Mouse (Mus musculus): ENCODE measurements around the gene Scel. TPM values are rescaled to one million over a fixed set of nuclear protein-coding genes. Genes with fewer than 3 reads are reported as not detected.
A peak's percentile ranks its signal among the peaks of the same experiment; 100 is the strongest.

The Scel gene
- polyA plus RNA-seq, 1 experiment = not detected

DNA sequence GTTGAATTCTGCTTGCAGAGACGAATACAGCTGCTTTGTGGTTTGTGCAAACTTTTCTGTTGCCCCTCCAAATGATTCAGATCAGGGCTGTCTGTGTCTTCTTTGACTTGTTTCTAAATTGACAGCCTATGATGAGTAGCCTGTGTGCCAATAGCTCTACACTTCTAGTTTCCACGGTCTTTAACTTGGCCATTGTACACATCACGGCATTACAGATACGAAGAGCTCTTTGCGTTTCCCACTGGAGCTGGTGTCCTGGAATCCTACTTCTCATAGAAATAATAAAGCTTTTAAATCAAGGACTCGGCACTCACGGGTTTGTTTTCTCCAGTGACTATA is 300 bp downstream of the Scel start:
- Histone ChIP-seq H3K27me3 (ENCODE audit: control insufficient read depth, insufficient read depth, low read length) (no peaks in the 10 kb centered on the region), H3K4me3 (ENCODE audit: low read depth, low read length) (peak overlapping the region; percentile 4; the same call in 1 of the 2 replicates), H3K36me3 (ENCODE audit: control insufficient read depth, insufficient read depth, low read length) (no peaks in the 10 kb centered on the region), H3K27ac (ENCODE audit: insufficient read depth, low read depth, low read length) (no peak overlapping the region), H3K4me1 (ENCODE audit: control insufficient read depth, insufficient read depth, insufficient read length, low read length) (no peaks in the 10 kb centered on the region)
- TF ChIP-seq POLR2A (IDR thresholded peaks at IDR 0.05; ENCODE audit: low read depth, low read length) (no peak), CTCF (IDR thresholded peaks at IDR 0.05; ENCODE audit: extremely low read depth, insufficient read length, insufficient replicate concordance, low read depth, low read length) (no peak)
- WGBS = 27% methylated on average over 7 of the region's 7 CpGs

DNA sequence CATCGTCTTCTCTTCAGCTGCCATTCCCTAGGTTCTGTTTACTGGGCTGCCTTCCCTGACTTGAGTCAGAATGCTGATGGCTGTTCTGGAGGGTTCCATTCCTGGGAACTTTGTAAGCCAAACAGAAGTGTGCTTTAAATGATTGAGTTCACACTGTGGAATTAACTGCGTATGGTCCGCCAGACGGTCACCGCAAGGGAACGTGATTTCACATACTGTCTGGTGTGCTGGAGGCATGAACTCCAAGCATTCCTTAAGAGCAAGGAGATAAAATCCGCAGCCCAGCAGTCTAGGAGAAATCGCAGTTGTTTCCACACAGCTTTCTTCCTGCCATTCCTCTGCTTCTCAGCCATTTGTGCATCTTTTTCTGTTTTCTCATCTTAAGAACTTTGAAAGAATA is 2.3 kb downstream of the Scel start:
- H3K27me3 ChIP-seq (ENCODE audit: control insufficient read depth, insufficient read depth, low read length) = no peaks in the 10 kb centered on the region
- no peak overlapping the region for H3K27ac ChIP-seq (ENCODE audit: insufficient read depth, low read depth, low read length)
- H3K4me1 ChIP-seq (ENCODE audit: control insufficient read depth, insufficient read depth, insufficient read length, low read length) = no peaks in the 10 kb centered on the region
- 85% methylated on average over 8 of the region's 8 CpGs for WGBS
- H3K36me3 ChIP-seq (ENCODE audit: control insufficient read depth, insufficient read depth, low read length) = no peaks in the 10 kb centered on the region
- TF ChIP-seq CTCF (IDR thresholded peaks at IDR 0.05; ENCODE audit: extremely low read depth, insufficient read length, insufficient replicate concordance, low read depth, low read length) (no peak), POLR2A (IDR thresholded peaks at IDR 0.05; ENCODE audit: low read depth, low read length) (no peak)
- no peak overlapping the region for H3K4me3 ChIP-seq (ENCODE audit: low read depth, low read length)

GRCm38 (mm10) chr14:103526286-103526685 is 13.1 kb downstream of the Scel start:
- 90% methylated on average over 1 of the region's 1 CpGs for WGBS
- TF ChIP-seq POLR2A (IDR thresholded peaks at IDR 0.05; ENCODE audit: low read depth, low read length) (no peak), CTCF (IDR thresholded peaks at IDR 0.05; ENCODE audit: extremely low read depth, insufficient read length, insufficient replicate concordance, low read depth, low read length) (no peak)
- H3K27ac ChIP-seq (ENCODE audit: insufficient read depth, low read depth, low read length) = no peak overlapping the region
- no peaks in the 10 kb centered on the region for H3K27me3 ChIP-seq (ENCODE audit: control insufficient read depth, insufficient read depth, low read length)
- H3K4me1 ChIP-seq (ENCODE audit: control insufficient read depth, insufficient read depth, insufficient read length, low read length) = no peaks in the 10 kb centered on the region
- no peak overlapping the region for H3K4me3 ChIP-seq (ENCODE audit: low read depth, low read length)
- no peaks in the 10 kb centered on the region for H3K36me3 ChIP-seq (ENCODE audit: control insufficient read depth, insufficient read depth, low read length)

DNA sequence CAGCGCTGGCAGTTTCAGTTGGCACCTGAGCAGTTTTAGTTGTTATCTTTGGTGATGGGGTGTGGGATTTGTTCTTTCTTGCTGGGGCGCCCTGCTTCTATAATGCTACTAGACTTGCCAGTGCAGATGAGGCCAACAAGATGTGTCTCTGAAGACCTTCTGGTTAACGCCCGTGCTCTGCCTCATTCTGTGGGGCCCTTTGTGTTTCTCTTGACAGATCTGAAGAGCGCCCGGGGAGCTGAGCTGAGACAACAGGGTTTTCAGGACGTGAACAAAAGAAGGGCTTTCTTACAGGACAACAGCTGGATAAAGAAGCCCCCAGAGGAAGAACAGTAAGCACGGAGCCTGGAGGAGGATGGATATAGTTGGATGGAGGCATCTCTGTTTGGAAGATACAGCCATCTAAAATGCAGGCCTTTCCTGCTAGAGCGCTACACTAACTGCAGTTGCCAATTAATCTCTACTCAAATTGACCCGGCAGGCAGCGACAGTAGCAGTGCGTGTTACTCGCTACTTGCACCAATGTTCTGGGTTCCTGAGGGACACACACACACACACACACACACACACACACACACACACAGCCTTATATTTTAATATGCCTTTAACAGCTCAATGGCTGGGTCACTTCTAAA is 16.7 kb downstream of the Scel start:
- Histone ChIP-seq H3K36me3 (ENCODE audit: control insufficient read depth, insufficient read depth, low read length) (no peaks in the 10 kb centered on the region), H3K27ac (ENCODE audit: insufficient read depth, low read depth, low read length) (no peak overlapping the region), H3K4me3 (ENCODE audit: low read depth, low read length) (no peak overlapping the region), H3K4me1 (ENCODE audit: control insufficient read depth, insufficient read depth, insufficient read length, low read length) (no peaks in the 10 kb centered on the region), H3K27me3 (ENCODE audit: control insufficient read depth, insufficient read depth, low read length) (no peaks in the 10 kb centered on the region)
- TF ChIP-seq POLR2A (IDR thresholded peaks at IDR 0.05; ENCODE audit: low read depth, low read length) = no peak
- no peak for TF ChIP-seq CTCF (IDR thresholded peaks at IDR 0.05; ENCODE audit: extremely low read depth, insufficient read length, insufficient replicate concordance, low read depth, low read length)
- WGBS = 82% methylated on average over 13 of the region's 13 CpGs

DNA sequence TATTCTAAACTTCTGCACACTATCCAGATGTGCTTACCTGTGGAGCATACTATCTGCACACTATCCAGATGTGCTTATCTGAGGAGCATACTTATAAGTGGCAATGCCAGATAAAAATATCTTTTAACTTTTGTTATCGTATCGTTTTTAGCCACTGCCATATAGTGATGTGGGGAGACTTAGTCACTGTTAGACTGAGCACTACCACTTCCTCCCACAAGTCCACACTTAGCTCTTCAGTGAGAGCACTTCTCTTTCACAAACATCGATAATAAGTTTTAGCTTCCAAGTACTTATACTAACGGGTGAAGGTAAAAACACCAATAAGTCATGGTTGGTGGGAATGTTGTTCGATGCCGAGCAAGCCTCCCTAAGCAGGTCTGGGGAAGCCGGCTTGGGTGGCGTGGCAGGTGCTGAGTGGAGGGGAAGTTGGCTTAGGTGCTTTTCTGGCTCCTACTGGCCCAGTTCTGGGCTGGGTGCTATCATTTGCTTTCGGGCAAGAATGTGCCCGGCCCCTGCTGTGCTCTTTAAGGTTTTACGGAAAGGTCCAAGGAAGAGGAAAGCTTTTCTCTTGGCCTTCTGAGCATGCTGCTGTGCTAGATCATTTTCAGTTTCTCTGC is 18.7 kb downstream of the Scel start:
- no peak overlapping the region for H3K4me3 ChIP-seq (ENCODE audit: low read depth, low read length)
- H3K27ac ChIP-seq (ENCODE audit: insufficient read depth, low read depth, low read length) = no peak overlapping the region
- TF ChIP-seq CTCF (IDR thresholded peaks at IDR 0.05; ENCODE audit: extremely low read depth, insufficient read length, insufficient replicate concordance, low read depth, low read length) (no peak), POLR2A (IDR thresholded peaks at IDR 0.05; ENCODE audit: low read depth, low read length) (no peak)
- WGBS = 84% methylated on average over 11 of the region's 11 CpGs
- H3K4me1 ChIP-seq (ENCODE audit: control insufficient read depth, insufficient read depth, insufficient read length, low read length) = no peaks in the 10 kb centered on the region
- H3K27me3 ChIP-seq (ENCODE audit: control insufficient read depth, insufficient read depth, low read length) = no peaks in the 10 kb centered on the region
- no peaks in the 10 kb centered on the region for H3K36me3 ChIP-seq (ENCODE audit: control insufficient read depth, insufficient read depth, low read length)

GRCm38 (mm10) chr14:103535511-103536024 is 22.4 kb downstream of the Scel start:
- Histone ChIP-seq H3K27ac (ENCODE audit: insufficient read depth, low read depth, low read length) (no peak overlapping the region), H3K4me3 (ENCODE audit: low read depth, low read length) (no peak overlapping the region), H3K4me1 (ENCODE audit: control insufficient read depth, insufficient read depth, insufficient read length, low read length) (no peaks in the 10 kb centered on the region), H3K27me3 (ENCODE audit: control insufficient read depth, insufficient read depth, low read length) (no peaks in the 10 kb centered on the region), H3K36me3 (ENCODE audit: control insufficient read depth, insufficient read depth, low read length) (no peaks in the 10 kb centered on the region)
- TF ChIP-seq CTCF (IDR thresholded peaks at IDR 0.05; ENCODE audit: extremely low read depth, insufficient read length, insufficient replicate concordance, low read depth, low read length) = no peak
- TF ChIP-seq POLR2A (IDR thresholded peaks at IDR 0.05; ENCODE audit: low read depth, low read length) = no peak
- 63% methylated on average over 8 of the region's 8 CpGs for WGBS

DNA sequence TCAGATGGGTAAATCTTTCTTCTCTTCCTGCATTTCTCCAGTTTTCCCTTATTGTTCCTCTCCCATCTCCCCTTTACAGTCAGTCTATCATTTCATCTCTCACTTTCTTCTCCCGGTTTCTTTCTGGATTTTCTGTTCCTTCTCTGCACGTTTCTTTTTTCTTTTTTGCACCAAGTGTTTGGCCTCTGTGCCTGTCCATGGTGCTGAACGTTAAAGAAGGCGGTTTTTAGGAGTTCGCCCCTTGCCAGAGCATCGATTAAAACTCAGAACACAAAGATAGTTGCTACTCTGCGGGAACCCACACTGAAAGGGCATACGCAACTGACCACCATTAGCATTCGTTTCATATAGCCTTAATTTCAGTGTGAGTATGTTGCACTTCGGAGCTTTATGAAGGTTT is 23.2 kb downstream of the Scel start:
- Histone ChIP-seq H3K4me1 (ENCODE audit: control insufficient read depth, insufficient read depth, insufficient read length, low read length) (no peaks in the 10 kb centered on the region), H3K4me3 (ENCODE audit: low read depth, low read length) (no peak overlapping the region), H3K36me3 (ENCODE audit: control insufficient read depth, insufficient read depth, low read length) (no peaks in the 10 kb centered on the region), H3K27ac (ENCODE audit: insufficient read depth, low read depth, low read length) (no peak overlapping the region), H3K27me3 (ENCODE audit: control insufficient read depth, insufficient read depth, low read length) (no peaks in the 10 kb centered on the region)
- WGBS = 29% methylated on average over 10 of the region's 10 CpGs
- TF ChIP-seq CTCF (IDR thresholded peaks at IDR 0.05; ENCODE audit: extremely low read depth, insufficient read length, insufficient replicate concordance, low read depth, low read length) (no peak), POLR2A (IDR thresholded peaks at IDR 0.05; ENCODE audit: low read depth, low read length) (no peak)
